Mouse (Mus musculus) left cerebral cortex, adult 2 months (tissue): ENCODE results near the gene Vps29. TPM values are rescaled to one million over a fixed set of nuclear protein-coding genes. Genes with fewer than 3 reads are reported as not detected.

ENCODE experiments used
- DNase-seq, 2 experiments: peaks; one replicate each; pipeline ENCODE4 v3.0.0; 2021 to 2022; ENCODE audit warnings: low spot score in 2 of 2, mixed read lengths in 1 of 2; ENCODE audit errors: extremely low spot score in 1 of 2
- H3K27ac ChIP-seq: fragments of 200-600 bp; 2 replicates; pipeline ENCODE4 v1.8.1; 2022
- H3K4me3 ChIP-seq: fragments of 200-600 bp; 2 replicates; pipeline ENCODE4 v1.8.1; 2022
- CTCF ChIP-seq: fragments of 200-600 bp; IDR thresholded peaks from 2 replicates; pipeline ENCODE4 v1.8.1; 2022; ENCODE audit warnings: antibody characterized with exemption, mild to moderate bottlenecking, moderate library complexity
- intact Hi-C: fragments of 180-260 bp; cut with DNase I; formaldehyde crosslinking; loops from one replicate; pipeline ENCODE4 v1.15.1; 2025
- total RNA-seq, 2 experiments: library from RNA; stranded (reverse); gene quantifications; 2 replicates each; pipeline ENCODE4 v1.2.3; 2021

The Vps29 gene
- total RNA-seq, 2 experiments from 2014 or later, result 180 to 190 TPM

- DNase-seq, result no peak
- intact Hi-C loops, result loop anchor here (5.0 kb wide), 2 partner anchors 124 to 279 kb away; no protein-coding TSS in a partner anchor
- Histone ChIP-seq H3K27ac (peak overlapping the region; percentile 95), H3K4me3 (peak overlapping the region; percentile 86)
- TF ChIP-seq CTCF, result no peak
Measured at GRCm38 (mm10) chr5:122391178-122391785, 37.1 kb downstream of the Vps29 start.

GRCm38 (mm10) chr5:122391786-122392180, 37.6 kb downstream of the Vps29 start, which contains the start of gene Arpc3:
Gene Arpc3 (plus strand): TSS chr5:122391878.
- intact Hi-C loops, result loop anchor here (5.0 kb wide), 2 partner anchors 124 to 279 kb away; no protein-coding TSS in a partner anchor
- DNase-seq, result peak; percentile 92 to 93
- peak within 1 kb of the TSS; percentile 95 for H3K27ac ChIP-seq
- peak within 1 kb of the TSS; percentile 86 for H3K4me3 ChIP-seq
- peak; percentile 89 for TF ChIP-seq CTCF

- DNase-seq, result no peak
- Histone ChIP-seq H3K27ac (peak overlapping the region; percentile 95), H3K4me3 (peak overlapping the region; percentile 86)
- intact Hi-C loops, result loop anchor here (5.0 kb wide), 2 partner anchors 125 to 280 kb away; no protein-coding TSS in a partner anchor
- TF ChIP-seq CTCF, result no peak
Measured at GRCm38 (mm10) chr5:122392227-122393004, 38.2 kb downstream of the Vps29 start.

GRCm38 (mm10) chr5:122393887-122394286, 39.7 kb downstream of the Vps29 start:
- H3K27ac ChIP-seq, result no peak overlapping the region
- intact Hi-C loops, result loop anchor here (5.0 kb wide), 2 partner anchors 127 to 282 kb away; no protein-coding TSS in a partner anchor
- TF ChIP-seq CTCF, result peak; percentile 73
- H3K4me3 ChIP-seq, result no peak overlapping the region
- DNase-seq, result peak; percentile 57 to 70

- DNase-seq, result no peak
- TF ChIP-seq CTCF, result no peak
- Histone ChIP-seq H3K4me3 (no peak overlapping the region), H3K27ac (no peak overlapping the region)
- intact Hi-C loops, result no loop called here
Measured at GRCm38 (mm10) chr5:122396791-122397190, 42.6 kb downstream of the Vps29 start.

- intact Hi-C loops, result no loop called here
- Histone ChIP-seq H3K27ac (no peak overlapping the region), H3K4me3 (no peak overlapping the region)
- TF ChIP-seq CTCF, result no peak
- no peak for DNase-seq
Measured at GRCm38 (mm10) chr5:122397495-122397894, 43.3 kb downstream of the Vps29 start.

GRCm38 (mm10) chr5:122399871-122400270, 45.7 kb downstream of the Vps29 start:
- Histone ChIP-seq H3K27ac (peak overlapping the region; percentile 63; the same call in 1 of the 2 replicates), H3K4me3 (no peak overlapping the region)
- intact Hi-C loops, result loop anchor here (2.0 to 5.0 kb wide), 2 partner anchors 227 to 327 kb away; no protein-coding TSS in a partner anchor
- no peak for DNase-seq
- TF ChIP-seq CTCF, result no peak

GRCm38 (mm10) chr5:122400628-122401302, 46.6 kb downstream of the Vps29 start:
- no peak for TF ChIP-seq CTCF

GRCm38 (mm10) chr5:122401303-122401640, 47.1 kb downstream of the Vps29 start:
- Histone ChIP-seq H3K4me3 (no peak overlapping the region), H3K27ac (no peak overlapping the region)
- intact Hi-C loops, result loop anchor here (2.0 to 5.0 kb wide), 2 partner anchors 226 to 326 kb away; no protein-coding TSS in a partner anchor
- DNase-seq, result peak; percentile 70 to 81
- peak; percentile 98 for TF ChIP-seq CTCF

More at GRCm38 (mm10) chr5:122400628-122401302, 46.6 kb downstream of the Vps29 start:
- DNase-seq, result peak in 1 of 2 experiments; percentile 35
- H3K27ac ChIP-seq, result peak overlapping the region; percentile 63
- intact Hi-C loops, result loop anchor here (2.0 to 5.0 kb wide), 2 partner anchors 226 to 327 kb away; no protein-coding TSS in a partner anchor
- H3K4me3 ChIP-seq, result no peak overlapping the region

GRCm38 (mm10) chr5:122402160-122402559, 48.0 kb downstream of the Vps29 start:
- peak overlapping the region; percentile 69 for H3K27ac ChIP-seq
- intact Hi-C loops, result loop anchor here (5.0 kb wide), 1 partner anchor 325 kb away; no protein-coding TSS in a partner anchor
- no peak for TF ChIP-seq CTCF
- DNase-seq, result no peak
- no peak overlapping the region for H3K4me3 ChIP-seq

GRCm38 (mm10) chr5:122402772-122403171, 48.6 kb downstream of the Vps29 start:
- peak overlapping the region; percentile 69 for H3K27ac ChIP-seq
- no peak overlapping the region for H3K4me3 ChIP-seq
- TF ChIP-seq CTCF, result no peak
- intact Hi-C loops, result loop anchor here (5.0 kb wide), 1 partner anchor 325 kb away; no protein-coding TSS in a partner anchor
- DNase-seq, result no peak
